Mouse (Mus musculus): ENCODE data around the gene Ybx2.

Gene Ybx2

DNA sequence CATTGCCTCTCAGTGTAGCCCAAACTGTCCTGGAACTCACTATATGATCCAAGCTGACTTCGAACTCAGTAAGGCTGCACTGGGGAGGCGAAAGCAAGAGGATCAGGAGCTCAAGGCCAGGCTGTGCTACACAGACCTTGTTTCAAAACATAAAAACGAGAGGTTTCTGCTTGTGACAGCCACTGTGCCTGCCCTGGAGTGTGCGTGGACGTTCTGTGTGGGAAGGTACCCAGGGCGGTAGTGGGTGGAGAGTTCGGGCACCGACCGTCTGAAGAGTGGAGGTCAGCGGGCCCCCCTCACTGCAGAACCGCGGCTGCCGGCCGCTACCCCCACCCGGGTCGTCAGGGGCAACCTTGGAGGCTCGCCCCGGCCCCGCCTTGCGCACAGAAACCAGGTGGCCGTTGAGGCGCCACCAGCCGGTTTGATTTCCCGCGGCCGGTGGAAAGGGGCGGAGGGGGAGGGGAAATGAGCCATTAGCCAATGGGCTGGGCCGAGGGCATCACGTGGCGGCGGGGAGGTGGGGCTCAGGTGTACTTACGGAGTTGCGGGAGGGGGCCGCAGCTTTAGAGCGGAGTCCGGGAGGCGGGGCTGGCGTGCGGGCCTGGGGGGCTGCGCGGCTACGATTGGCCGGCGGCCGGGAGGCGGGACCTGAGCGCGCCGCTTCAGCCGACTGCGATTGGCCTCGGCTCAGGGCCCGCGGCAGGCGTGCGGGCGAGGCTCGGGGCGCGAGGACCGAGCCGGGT, at the start of gene Ybx2:
Gene Ybx2, plus strand, starts transcription at position 660 of the 743 bp plus-strand sequence.
- DNase-seq: peak; percentile 93

- DNase-seq: no peak
Measured at GRCm38 (mm10) chr11:69886907-69887635, 48.5 kb upstream of the Ybx2 start.

GRCm38 (mm10) chr11:69891482-69891881, 44.1 kb upstream of the Ybx2 start:
- DNase-seq: peak; percentile 48

DNA sequence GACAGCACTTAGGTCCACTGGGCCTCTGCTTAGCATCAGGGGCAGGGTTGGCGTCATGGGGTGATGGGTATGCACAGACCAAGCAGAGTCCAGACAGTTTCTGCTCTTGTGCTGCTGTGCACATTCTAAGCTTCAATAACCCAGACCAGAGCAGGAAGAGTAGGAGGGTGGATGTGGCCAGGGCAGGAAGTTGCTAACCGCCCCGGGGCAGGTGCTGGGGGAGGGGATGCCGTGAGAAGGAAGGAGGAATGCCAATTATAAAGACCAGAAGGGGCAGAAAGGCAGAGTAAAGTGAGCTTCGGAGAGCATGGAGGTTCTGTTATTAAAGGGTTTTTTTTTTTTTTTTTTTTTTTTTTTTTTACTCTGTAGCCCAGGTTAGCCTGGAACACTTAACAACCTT, 40.9 kb upstream of the Ybx2 start:
- no peak for DNase-seq

GRCm38 (mm10) chr11:69895291-69895690, 40.3 kb upstream of the Ybx2 start, which contains the start of gene Acap1:
Acap1 (minus strand) TSS chr11:69895539.
- DNase-seq: no peak

GRCm38 (mm10) chr11:69899870-69900269, 35.7 kb upstream of the Ybx2 start:
- DNase-seq: no peak

DNA sequence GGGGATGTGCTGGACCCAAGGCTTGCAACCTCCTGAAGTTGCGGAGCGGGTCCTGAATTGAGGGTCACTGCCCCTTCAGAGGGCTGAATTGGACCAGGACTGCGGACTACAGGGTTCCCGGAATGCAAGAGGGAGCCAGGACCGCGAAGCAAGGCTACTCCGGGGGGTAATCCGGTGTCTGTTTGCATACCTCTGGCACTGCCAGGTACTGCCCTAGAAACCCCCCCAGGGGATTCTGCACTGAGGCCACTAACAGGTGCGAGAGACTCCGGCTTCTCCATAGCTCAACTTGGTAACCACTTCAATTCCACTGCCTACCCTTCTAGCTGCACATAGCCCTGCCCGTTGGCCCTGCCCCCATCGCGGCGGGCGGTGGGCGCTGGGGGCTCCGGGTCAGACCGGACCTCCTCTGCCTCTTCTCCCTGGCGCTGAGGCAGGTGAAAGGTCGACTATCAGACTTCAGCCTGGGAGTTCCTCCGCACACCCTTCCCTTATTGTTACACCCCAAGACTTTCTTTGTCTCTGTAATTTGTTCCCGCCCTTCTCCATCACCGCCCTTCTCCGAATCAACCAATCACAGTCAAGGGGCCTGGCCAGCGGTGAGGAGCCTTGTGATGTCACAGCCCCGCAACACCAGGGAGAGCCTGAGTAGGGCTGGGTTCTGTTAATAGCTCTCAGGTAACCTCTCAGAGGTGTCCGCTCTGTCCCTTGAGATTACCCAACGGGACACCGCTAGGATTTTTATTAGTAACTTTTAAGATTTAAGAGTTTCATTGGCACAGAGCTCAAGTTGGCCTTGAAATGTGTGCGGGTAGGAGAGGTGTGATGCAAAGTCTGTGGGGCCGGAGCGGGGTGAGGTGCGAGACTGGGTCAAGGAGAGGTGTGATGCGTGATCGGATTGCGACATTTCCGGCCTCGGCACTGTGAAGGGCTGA, 34.9 kb upstream of the Ybx2 start, which contains the start of the genes 2810408A11Rik and Neurl4:
Gene 2810408A11Rik, minus strand, starts transcription at position 517 of the 935 bp plus-strand sequence.
Gene Neurl4, plus strand, starts transcription at position 602 of the 935 bp plus-strand sequence.
- DNase-seq: peak; percentile 97

DNA sequence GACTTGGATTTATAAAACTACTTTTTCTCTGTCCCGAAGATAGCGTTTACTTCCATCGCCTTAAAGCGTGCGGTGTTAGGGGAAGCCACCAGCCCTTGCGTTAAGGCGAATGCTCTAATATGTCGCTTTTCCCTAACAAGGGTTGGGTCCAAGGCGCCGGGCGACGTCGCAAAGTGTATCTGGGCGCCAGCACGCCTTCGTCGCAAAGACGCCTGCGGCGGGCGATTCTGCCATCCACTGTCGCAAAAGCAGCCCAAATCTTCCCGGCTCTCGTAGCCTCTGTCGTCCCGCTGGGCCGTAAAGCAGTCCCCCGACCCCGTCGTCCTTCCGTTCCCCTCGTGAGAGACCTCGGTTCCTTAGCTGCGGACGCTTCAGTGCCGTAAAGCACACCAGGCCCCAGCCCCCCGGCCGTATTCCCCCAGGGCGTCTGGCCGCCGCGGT, 34.2 kb upstream of the Ybx2 start:
- DNase-seq: peak; percentile 99

GRCm38 (mm10) chr11:69901993-69902392, 33.6 kb upstream of the Ybx2 start:
- DNase-seq: no peak

GRCm38 (mm10) chr11:69902972-69903371, 32.6 kb upstream of the Ybx2 start:
- DNase-seq: no peak

DNA sequence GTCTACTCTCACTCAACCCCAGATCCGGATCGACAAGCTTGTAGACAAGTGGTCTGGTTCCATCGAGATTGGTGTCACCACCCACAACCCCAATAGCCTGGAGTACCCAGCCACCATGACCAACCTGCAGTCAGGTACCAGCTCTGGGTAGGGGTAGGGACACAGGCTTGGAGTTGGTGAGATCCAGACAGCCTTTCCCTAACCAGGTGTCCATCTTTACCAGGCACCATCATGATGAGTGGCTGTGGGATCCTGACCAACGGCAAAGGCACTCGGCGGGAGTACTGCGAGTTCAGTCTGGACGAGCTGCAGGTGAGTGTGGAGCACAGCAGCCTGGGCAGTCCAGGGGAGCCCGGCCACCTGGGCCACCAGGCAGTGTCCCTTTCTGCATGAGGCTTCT, 31.3 kb upstream of the Ybx2 start:
- DNase-seq: no peak

DNA sequence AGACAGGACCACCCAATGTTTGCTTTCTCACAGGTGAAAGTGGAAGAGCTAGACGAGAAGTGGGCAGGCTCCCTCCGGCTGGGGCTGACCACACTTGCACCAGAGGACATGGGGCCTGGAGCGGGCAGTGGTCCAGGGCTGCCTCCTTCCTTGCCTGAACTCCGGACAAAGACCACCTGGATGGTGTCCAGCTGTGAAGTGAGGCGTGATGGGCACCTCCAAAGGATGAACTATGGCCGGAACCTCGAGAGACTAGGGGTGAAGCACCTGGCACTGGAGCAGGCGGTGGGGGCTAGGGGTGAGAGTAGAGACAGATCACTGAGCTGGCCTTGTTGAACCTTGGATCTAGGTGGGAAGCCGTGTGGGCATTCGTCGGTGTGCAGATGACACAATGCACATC, 27.0 kb upstream of the Ybx2 start:
- DNase-seq: no peak

DNA sequence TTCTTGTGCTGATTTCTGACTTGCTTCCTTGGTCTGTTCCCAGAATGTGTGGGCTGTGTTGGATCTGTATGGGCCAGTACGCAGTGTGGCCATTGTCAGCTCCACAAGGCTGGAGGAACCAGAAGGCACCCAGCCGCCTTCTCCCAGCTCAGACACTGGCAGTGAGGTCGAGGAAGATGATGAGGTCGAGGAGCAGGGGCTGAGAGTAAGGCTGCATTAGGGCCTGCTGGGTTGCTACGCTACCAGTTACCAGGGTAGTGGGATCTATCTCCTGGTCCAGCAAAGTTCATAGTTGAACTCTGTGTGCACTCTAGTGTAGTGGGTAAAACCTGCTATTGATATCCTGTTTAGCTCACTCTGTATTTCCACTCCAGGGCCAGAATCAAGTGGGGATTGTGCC, 26.4 kb upstream of the Ybx2 start:
- no peak for DNase-seq

GRCm38 (mm10) chr11:69910177-69910576, 25.4 kb upstream of the Ybx2 start:
- DNase-seq: no peak

GRCm38 (mm10) chr11:69910781-69911560, 24.6 kb upstream of the Ybx2 start:
- no peak for DNase-seq

DNA sequence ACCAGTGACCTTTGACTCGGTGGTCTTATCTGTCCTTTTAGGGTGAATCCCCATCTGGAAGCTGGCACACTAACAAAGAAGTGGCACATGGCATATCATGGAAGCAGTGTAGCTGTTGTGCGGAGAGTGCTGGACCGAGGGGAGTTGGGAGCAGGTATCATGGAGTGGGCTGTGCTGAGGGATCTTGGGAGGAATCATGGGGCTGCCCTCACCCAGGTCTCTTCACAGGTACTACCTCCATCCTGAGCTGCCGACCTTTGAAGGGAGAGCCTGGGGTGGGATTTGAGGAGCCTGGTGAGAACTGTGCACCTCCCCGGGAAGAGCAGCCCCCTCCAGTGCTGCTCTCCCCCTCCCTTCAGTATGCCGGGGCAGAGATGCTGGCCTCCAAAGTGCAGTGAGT, 23.9 kb upstream of the Ybx2 start:
- DNase-seq: no peak

GRCm38 (mm10) chr11:69912716-69913530, 22.7 kb upstream of the Ybx2 start:
- DNase-seq: no peak

DNA sequence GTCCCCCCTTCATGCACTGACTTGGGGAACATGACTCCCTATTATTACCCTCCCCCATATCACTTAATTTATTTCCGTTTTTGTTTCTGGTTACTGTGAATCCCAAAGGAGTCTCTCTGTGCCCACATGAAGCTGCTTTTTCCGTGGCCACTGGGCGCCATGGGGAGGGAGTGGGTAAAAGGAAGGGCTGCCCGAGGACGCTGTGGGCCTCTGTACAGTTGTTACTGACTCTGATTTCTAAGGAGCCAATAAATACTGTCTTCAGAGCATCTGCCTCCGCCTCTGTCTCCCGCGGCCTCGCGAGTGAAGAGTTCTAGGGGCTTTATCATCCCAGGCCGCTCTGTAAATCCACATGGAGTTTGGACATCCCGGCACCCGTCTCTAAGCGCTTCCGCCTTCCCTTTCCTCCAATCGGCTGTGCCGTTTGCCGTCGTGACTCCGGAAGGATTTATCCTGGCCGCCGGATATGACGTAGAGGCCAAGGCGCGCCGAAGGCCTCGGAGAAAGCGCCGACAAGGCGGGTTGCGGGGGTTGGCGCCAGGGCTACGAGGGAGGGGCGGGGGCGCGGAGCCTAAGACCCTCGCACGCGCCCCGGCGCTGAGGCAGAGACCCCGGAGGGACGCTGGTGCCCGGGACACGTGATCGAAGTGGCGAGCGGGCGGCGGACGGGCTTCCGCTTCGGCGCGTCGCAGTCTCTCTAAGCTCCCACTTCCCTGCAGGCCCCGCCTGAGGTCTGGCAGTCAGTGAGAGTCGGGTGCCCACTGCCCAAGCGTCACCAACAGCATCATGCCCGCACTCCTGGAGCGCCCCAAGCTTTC, 21.8 kb upstream of the Ybx2 start, which contains the start of gene Gps2:
Gene Gps2, plus strand, starts transcription at position 335 of the 818 bp plus-strand sequence.
- DNase-seq: peak; percentile 98

DNA sequence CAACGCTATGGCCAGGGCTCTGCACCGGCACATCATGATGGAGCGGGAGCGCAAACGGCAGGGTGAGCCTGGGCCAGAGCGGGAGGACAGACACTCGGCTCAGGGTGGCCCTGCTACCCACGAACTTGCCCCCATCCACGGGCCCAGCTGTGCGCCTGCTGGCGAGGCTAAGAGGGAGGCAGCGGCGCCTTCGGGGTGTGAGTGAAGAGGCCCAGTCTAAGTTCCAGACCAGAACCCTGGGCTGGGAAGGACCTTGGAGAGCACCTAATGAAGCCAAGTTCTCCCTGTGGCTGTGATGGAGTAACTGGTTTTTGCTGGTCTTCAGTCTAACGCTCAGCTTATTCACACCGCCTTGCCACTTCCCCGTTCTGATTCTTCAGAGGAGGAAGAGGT, 21.2 kb upstream of the Ybx2 start:
- no peak for DNase-seq

DNA sequence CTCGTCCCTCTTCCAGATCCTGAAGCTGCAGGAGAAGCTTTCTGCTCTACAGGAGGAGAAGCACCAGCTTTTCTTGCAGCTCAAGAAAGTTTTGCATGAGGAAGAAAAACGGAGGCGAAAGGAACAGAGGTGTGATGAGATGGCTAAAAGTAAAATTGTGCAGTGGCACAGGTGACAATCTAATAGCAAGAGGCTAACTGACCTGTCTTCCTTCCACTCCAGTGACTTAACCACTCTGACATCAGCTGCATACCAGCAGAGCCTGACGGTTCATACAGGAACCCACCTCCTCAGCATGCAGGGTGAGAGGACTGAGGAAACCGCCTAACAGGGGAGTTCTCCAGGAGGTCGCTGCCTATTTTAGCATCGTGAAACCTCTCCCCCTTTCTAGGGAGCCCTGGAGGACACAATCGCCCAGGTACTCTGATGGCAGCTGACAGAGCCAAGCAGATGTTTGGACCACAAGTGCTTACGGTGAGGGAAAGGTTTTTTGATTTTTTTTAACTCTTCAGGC, 20.6 kb upstream of the Ybx2 start:
- no peak for DNase-seq
